Mouse (Mus musculus): Measurements from ENCODE around the gene Cdon.

DNA sequence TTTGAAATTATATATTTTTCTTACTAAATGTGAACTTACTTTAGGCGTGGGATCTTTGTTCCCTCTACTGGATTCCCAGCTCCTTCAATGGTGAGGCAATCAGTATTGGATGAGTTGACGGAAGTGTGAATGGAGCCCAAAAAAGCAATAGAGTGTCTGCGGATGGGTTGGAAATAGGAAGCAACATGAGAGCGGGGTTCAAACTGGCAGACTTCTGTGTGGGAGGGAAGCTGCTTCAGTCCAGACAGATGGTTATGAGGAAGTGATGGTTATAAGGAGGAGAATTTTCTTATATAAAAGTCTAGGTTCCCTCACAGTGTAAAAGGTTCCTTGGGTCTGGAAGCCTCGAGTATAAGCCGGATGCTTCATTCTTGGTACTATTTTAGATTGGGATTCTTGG, 58.5 kb downstream of the Cdon start:
- TF ChIP-seq EP300 (IDR thresholded peaks at IDR 0.05; ENCODE audit: insufficient read depth, low read depth, low read length) (no peak), POLR2A (IDR thresholded peaks at IDR 0.05; ENCODE audit: insufficient read depth, low read depth, low read length) (no peak), CTCF (IDR thresholded peaks at IDR 0.05) (no peak)
